Mouse (Mus musculus): ENCODE measurements around the gene Padi4. TPM values are rescaled to one million over a fixed set of nuclear protein-coding genes. Genes with fewer than 3 reads are reported as not detected.

The Padi4 gene
- polyA plus RNA-seq, 1 experiment, result 0.44 TPM

GRCm38 (mm10) chr4:140796786-140797185, 22.8 kb upstream of the Padi4 start:
- Histone ChIP-seq H3K36me3 (ENCODE audit: control insufficient read depth, insufficient read depth, low read length) (no peaks in the 10 kb centered on the region), H3K27me3 (replicated peaks; ENCODE audit: control insufficient read depth, insufficient read depth, low read length) (no peaks in the 10 kb centered on the region), H3K4me3 (ENCODE audit: insufficient read depth, low read depth, low read length) (no peak overlapping the region), H3K27ac (ENCODE audit: insufficient read depth, low read depth, low read length) (no peak overlapping the region), H3K4me1 (ENCODE audit: control insufficient read depth, insufficient read depth, low read length) (no peaks in the 10 kb centered on the region)
- 65% methylated on average over 3 of the region's 3 CpGs for WGBS
- no peak for TF ChIP-seq POLR2A (IDR thresholded peaks at IDR 0.05; ENCODE audit: low read depth, low read length)
- no peak for TF ChIP-seq CTCF (conservative IDR thresholded peaks at IDR 0.05; ENCODE audit: insufficient read depth, insufficient read length, low read depth, low read length)
- DNase-seq, result peak; percentile 14

- H3K4me3 ChIP-seq (ENCODE audit: insufficient read depth, low read depth, low read length), result no peak overlapping the region
- H3K36me3 ChIP-seq (ENCODE audit: control insufficient read depth, insufficient read depth, low read length), result no peaks in the 10 kb centered on the region
- no peak overlapping the region for H3K27ac ChIP-seq (ENCODE audit: insufficient read depth, low read depth, low read length)
- DNase-seq, result no peak
- 78% methylated on average over 9 of the region's 9 CpGs for WGBS
- H3K27me3 ChIP-seq (replicated peaks; ENCODE audit: control insufficient read depth, insufficient read depth, low read length), result no peaks in the 10 kb centered on the region
- TF ChIP-seq CTCF (conservative IDR thresholded peaks at IDR 0.05; ENCODE audit: insufficient read depth, insufficient read length, low read depth, low read length) (no peak), POLR2A (IDR thresholded peaks at IDR 0.05; ENCODE audit: low read depth, low read length) (no peak)
- H3K4me1 ChIP-seq (ENCODE audit: control insufficient read depth, insufficient read depth, low read length), result no peaks in the 10 kb centered on the region
Measured at GRCm38 (mm10) chr4:140794678-140795077, 20.6 kb upstream of the Padi4 start.

- DNase-seq, result no peak
- Histone ChIP-seq H3K27me3 (replicated peaks; ENCODE audit: control insufficient read depth, insufficient read depth, low read length) (no peaks in the 10 kb centered on the region), H3K36me3 (ENCODE audit: control insufficient read depth, insufficient read depth, low read length) (no peaks in the 10 kb centered on the region), H3K4me3 (ENCODE audit: insufficient read depth, low read depth, low read length) (no peak overlapping the region), H3K4me1 (ENCODE audit: control insufficient read depth, insufficient read depth, low read length) (no peaks in the 10 kb centered on the region), H3K27ac (ENCODE audit: insufficient read depth, low read depth, low read length) (no peak overlapping the region)
- WGBS, result 70% methylated on average over 9 of the region's 9 CpGs
- TF ChIP-seq POLR2A (IDR thresholded peaks at IDR 0.05; ENCODE audit: low read depth, low read length) (no peak), CTCF (conservative IDR thresholded peaks at IDR 0.05; ENCODE audit: insufficient read depth, insufficient read length, low read depth, low read length) (no peak)
Measured at GRCm38 (mm10) chr4:140793795-140794194, 19.8 kb upstream of the Padi4 start.

GRCm38 (mm10) chr4:140792584-140792983, 18.5 kb upstream of the Padi4 start:
- DNase-seq, result no peak
- Histone ChIP-seq H3K27ac (ENCODE audit: insufficient read depth, low read depth, low read length) (no peak overlapping the region), H3K36me3 (ENCODE audit: control insufficient read depth, insufficient read depth, low read length) (no peaks in the 10 kb centered on the region), H3K27me3 (replicated peaks; ENCODE audit: control insufficient read depth, insufficient read depth, low read length) (no peaks in the 10 kb centered on the region), H3K4me3 (ENCODE audit: insufficient read depth, low read depth, low read length) (no peak overlapping the region), H3K4me1 (ENCODE audit: control insufficient read depth, insufficient read depth, low read length) (no peaks in the 10 kb centered on the region)
- 67% methylated on average over 7 of the region's 7 CpGs for WGBS
- TF ChIP-seq CTCF (conservative IDR thresholded peaks at IDR 0.05; ENCODE audit: insufficient read depth, insufficient read length, low read depth, low read length) (no peak), POLR2A (IDR thresholded peaks at IDR 0.05; ENCODE audit: low read depth, low read length) (no peak)

GRCm38 (mm10) chr4:140791071-140791470, 17.0 kb upstream of the Padi4 start:
- H3K36me3 ChIP-seq (ENCODE audit: control insufficient read depth, insufficient read depth, low read length), result no peaks in the 10 kb centered on the region
- DNase-seq, result no peak
- H3K4me1 ChIP-seq (ENCODE audit: control insufficient read depth, insufficient read depth, low read length), result no peaks in the 10 kb centered on the region
- TF ChIP-seq CTCF (conservative IDR thresholded peaks at IDR 0.05; ENCODE audit: insufficient read depth, insufficient read length, low read depth, low read length) (no peak), POLR2A (IDR thresholded peaks at IDR 0.05; ENCODE audit: low read depth, low read length) (no peak)
- H3K27ac ChIP-seq (ENCODE audit: insufficient read depth, low read depth, low read length), result no peak overlapping the region
- H3K27me3 ChIP-seq (replicated peaks; ENCODE audit: control insufficient read depth, insufficient read depth, low read length), result no peaks in the 10 kb centered on the region
- 79% methylated on average over 16 of the region's 16 CpGs for WGBS
- no peak overlapping the region for H3K4me3 ChIP-seq (ENCODE audit: insufficient read depth, low read depth, low read length)

GRCm38 (mm10) chr4:140789983-140790382, 15.9 kb upstream of the Padi4 start:
- 55% methylated on average over 4 of the region's 4 CpGs for WGBS
- no peaks in the 10 kb centered on the region for H3K4me1 ChIP-seq (ENCODE audit: control insufficient read depth, insufficient read depth, low read length)
- DNase-seq, result no peak
- no peaks in the 10 kb centered on the region for H3K27me3 ChIP-seq (replicated peaks; ENCODE audit: control insufficient read depth, insufficient read depth, low read length)
- no peak for TF ChIP-seq CTCF (conservative IDR thresholded peaks at IDR 0.05; ENCODE audit: insufficient read depth, insufficient read length, low read depth, low read length)
- TF ChIP-seq POLR2A (IDR thresholded peaks at IDR 0.05; ENCODE audit: low read depth, low read length), result no peak
- no peak overlapping the region for H3K4me3 ChIP-seq (ENCODE audit: insufficient read depth, low read depth, low read length)
- H3K27ac ChIP-seq (ENCODE audit: insufficient read depth, low read depth, low read length), result no peak overlapping the region
- H3K36me3 ChIP-seq (ENCODE audit: control insufficient read depth, insufficient read depth, low read length), result no peaks in the 10 kb centered on the region

- DNase-seq, result peak; percentile 67
- no peaks in the 10 kb centered on the region for H3K4me1 ChIP-seq (ENCODE audit: control insufficient read depth, insufficient read depth, low read length)
- H3K4me3 ChIP-seq (ENCODE audit: insufficient read depth, low read depth, low read length), result no peak overlapping the region
- 51% methylated on average over 6 of the region's 6 CpGs for WGBS
- H3K36me3 ChIP-seq (ENCODE audit: control insufficient read depth, insufficient read depth, low read length), result no peaks in the 10 kb centered on the region
- H3K27ac ChIP-seq (ENCODE audit: insufficient read depth, low read depth, low read length), result no peak overlapping the region
- no peak for TF ChIP-seq POLR2A (IDR thresholded peaks at IDR 0.05; ENCODE audit: low read depth, low read length)
- peak; percentile 87 for TF ChIP-seq CTCF (conservative IDR thresholded peaks at IDR 0.05; ENCODE audit: insufficient read depth, insufficient read length, low read depth, low read length)
- no peaks in the 10 kb centered on the region for H3K27me3 ChIP-seq (replicated peaks; ENCODE audit: control insufficient read depth, insufficient read depth, low read length)
Measured at GRCm38 (mm10) chr4:140788983-140789382, 14.9 kb upstream of the Padi4 start.

GRCm38 (mm10) chr4:140788264-140788663, 14.2 kb upstream of the Padi4 start:
- no peak overlapping the region for H3K27ac ChIP-seq (ENCODE audit: insufficient read depth, low read depth, low read length)
- WGBS, result 82% methylated on average over 6 of the region's 6 CpGs
- H3K4me1 ChIP-seq (ENCODE audit: control insufficient read depth, insufficient read depth, low read length), result no peaks in the 10 kb centered on the region
- H3K4me3 ChIP-seq (ENCODE audit: insufficient read depth, low read depth, low read length), result no peak overlapping the region
- no peak for DNase-seq
- no peaks in the 10 kb centered on the region for H3K27me3 ChIP-seq (replicated peaks; ENCODE audit: control insufficient read depth, insufficient read depth, low read length)
- H3K36me3 ChIP-seq (ENCODE audit: control insufficient read depth, insufficient read depth, low read length), result no peaks in the 10 kb centered on the region
- TF ChIP-seq CTCF (conservative IDR thresholded peaks at IDR 0.05; ENCODE audit: insufficient read depth, insufficient read length, low read depth, low read length) (no peak), POLR2A (IDR thresholded peaks at IDR 0.05; ENCODE audit: low read depth, low read length) (no peak)

Measured in kidney, adult 2 months (tissue).